Mouse (Mus musculus): ENCODE results near the gene Tmem51. TPM values are rescaled to one million over a fixed set of nuclear protein-coding genes. Genes with fewer than 3 reads are reported as not detected.

Gene Tmem51
- total and polyA plus RNA-seq, 3 experiments = not detected

- Histone ChIP-seq H3K27ac (ENCODE audit: control insufficient read depth, low read depth, low read length) (no peak overlapping the region), H3K9me3 (replicated peaks; ENCODE audit: insufficient read depth, low read length) (no peaks in the 10 kb centered on the region), H3K79me2 (ENCODE audit: control insufficient read depth, insufficient read depth, low read length, poor library complexity) (no peaks in the 10 kb centered on the region), H3K4me1 (ENCODE audit: control insufficient read depth in 1 of 2, insufficient read depth in 2 of 2, low read length in 2 of 2) (no peaks in the 10 kb centered on the region), H3K9ac (ENCODE audit: control insufficient read depth, low read depth, low read length, poor library complexity, severe bottlenecking) (no peak overlapping the region), H3K36me3 (ENCODE audit: control insufficient read depth in 1 of 2, insufficient read depth in 2 of 2, low read length in 2 of 2) (no peaks in the 10 kb centered on the region), H3K4me3 (ENCODE audit: control insufficient read depth in 1 of 2, insufficient read depth in 1 of 2, low read depth in 2 of 2, low read length in 2 of 2) (no peak overlapping the region), H3K27me3 (ENCODE audit: control insufficient read depth in 1 of 2, insufficient read depth in 2 of 2, low read length in 2 of 2) (no peaks in the 10 kb centered on the region)
- no peak for DNase-seq (ENCODE audit: low read depth, low spot score)
- no peak for TF ChIP-seq CTCF (IDR thresholded peaks at IDR 0.05 in 2 of 3, conservative IDR thresholded peaks at IDR 0.05 in 1 of 3; ENCODE audit: control insufficient read depth in 1 of 3, insufficient read depth in 1 of 3, low read depth in 2 of 3, low read length in 3 of 3, poor library complexity in 1 of 3, severe bottlenecking in 1 of 3)
- no peak for TF ChIP-seq BHLHE40 (IDR thresholded peaks at IDR 0.05; ENCODE audit: borderline replicate concordance, low read depth, low read length)
- TF ChIP-seq USF1 (IDR thresholded peaks at IDR 0.05; ENCODE audit: low read depth, low read length) = no peak
- no peak for TF ChIP-seq MEF2A (IDR thresholded peaks at IDR 0.05; ENCODE audit: extremely low read depth, insufficient replicate concordance, low read depth, low read length, poor library complexity, severe bottlenecking)
- no peak for TF ChIP-seq TAL1 (IDR thresholded peaks at IDR 0.05; ENCODE audit: low read length)
- no peak for TF ChIP-seq MAZ (IDR thresholded peaks at IDR 0.05; ENCODE audit: low read depth, low read length)
These were observed 28.5 kb downstream of the Tmem51 start for GRCm38 (mm10) chr4:142055600-142055999.

GRCm38 (mm10) chr4:142054580-142054979 lies 29.5 kb downstream of the Tmem51 start:
- no peak for DNase-seq (ENCODE audit: low read depth, low spot score)
- H3K9ac ChIP-seq (ENCODE audit: control insufficient read depth, low read depth, low read length, poor library complexity, severe bottlenecking) = no peak overlapping the region
- H3K27me3 ChIP-seq (ENCODE audit: control insufficient read depth in 1 of 2, insufficient read depth in 2 of 2, low read length in 2 of 2) = no peaks in the 10 kb centered on the region
- H3K79me2 ChIP-seq (ENCODE audit: control insufficient read depth, insufficient read depth, low read length, poor library complexity) = no peaks in the 10 kb centered on the region
- H3K36me3 ChIP-seq (ENCODE audit: control insufficient read depth in 1 of 2, insufficient read depth in 2 of 2, low read length in 2 of 2) = no peaks in the 10 kb centered on the region
- H3K27ac ChIP-seq (ENCODE audit: control insufficient read depth, low read depth, low read length) = no peak overlapping the region
- no peak overlapping the region for H3K4me3 ChIP-seq (ENCODE audit: control insufficient read depth in 1 of 2, insufficient read depth in 1 of 2, low read depth in 2 of 2, low read length in 2 of 2)
- no peaks in the 10 kb centered on the region for H3K4me1 ChIP-seq (ENCODE audit: control insufficient read depth in 1 of 2, insufficient read depth in 2 of 2, low read length in 2 of 2)
- no peaks in the 10 kb centered on the region for H3K9me3 ChIP-seq (replicated peaks; ENCODE audit: insufficient read depth, low read length)
- TF ChIP-seq MAZ (IDR thresholded peaks at IDR 0.05; ENCODE audit: low read depth, low read length) = no peak
- no peak for TF ChIP-seq ZC3H11A (IDR thresholded peaks at IDR 0.05; ENCODE audit: low read depth, low read length)
- no peak for TF ChIP-seq MAX (IDR thresholded peaks at IDR 0.05; ENCODE audit: low read length)
- TF ChIP-seq ZNF384 (IDR thresholded peaks at IDR 0.05; ENCODE audit: low read depth, low read length) = no peak
- no peak for TF ChIP-seq RAD21 (IDR thresholded peaks at IDR 0.05; ENCODE audit: low read depth, low read length)

- Histone ChIP-seq H3K4me3 (ENCODE audit: control insufficient read depth in 1 of 2, insufficient read depth in 1 of 2, low read depth in 2 of 2, low read length in 2 of 2) (no peak overlapping the region), H3K4me1 (ENCODE audit: control insufficient read depth in 1 of 2, insufficient read depth in 2 of 2, low read length in 2 of 2) (no peaks in the 10 kb centered on the region), H3K27me3 (ENCODE audit: control insufficient read depth in 1 of 2, insufficient read depth in 2 of 2, low read length in 2 of 2) (no peaks in the 10 kb centered on the region), H3K79me2 (ENCODE audit: control insufficient read depth, insufficient read depth, low read length, poor library complexity) (no peaks in the 10 kb centered on the region), H3K27ac (ENCODE audit: control insufficient read depth, low read depth, low read length) (no peak overlapping the region), H3K36me3 (ENCODE audit: control insufficient read depth in 1 of 2, insufficient read depth in 2 of 2, low read length in 2 of 2) (no peaks in the 10 kb centered on the region), H3K9ac (ENCODE audit: control insufficient read depth, low read depth, low read length, poor library complexity, severe bottlenecking) (no peak overlapping the region), H3K9me3 (replicated peaks; ENCODE audit: insufficient read depth, low read length) (no peaks in the 10 kb centered on the region)
- DNase-seq (ENCODE audit: low read depth, low spot score) = no peak
- TF ChIP-seq MYC (IDR thresholded peaks at IDR 0.05; ENCODE audit: low read depth, low read length) (no peak), TAL1 (IDR thresholded peaks at IDR 0.05; ENCODE audit: low read length) (no peak), POLR2AphosphoS5 (IDR thresholded peaks at IDR 0.05; ENCODE audit: borderline replicate concordance, low read depth, low read length) (no peak), RCOR1 (IDR thresholded peaks at IDR 0.05; ENCODE audit: low read depth, low read length) (no peak), NRF1 (IDR thresholded peaks at IDR 0.05; ENCODE audit: insufficient read depth, low read depth, low read length, poor library complexity, severe bottlenecking) (no peak), MXI1 (IDR thresholded peaks at IDR 0.05; ENCODE audit: low read depth, low read length) (no peak), CHD2 (IDR thresholded peaks at IDR 0.05; ENCODE audit: low read length) (no peak), SMC3 (IDR thresholded peaks at IDR 0.05; ENCODE audit: low read depth, low read length) (no peak), CHD1 (IDR thresholded peaks at IDR 0.05; ENCODE audit: low read depth, low read length) (no peak), HCFC1 (IDR thresholded peaks at IDR 0.05; ENCODE audit: low read depth, low read length) (no peak), E2F4 (IDR thresholded peaks at IDR 0.05; ENCODE audit: borderline replicate concordance, low read depth, low read length) (no peak), CTCF (IDR thresholded peaks at IDR 0.05 in 2 of 3, conservative IDR thresholded peaks at IDR 0.05 in 1 of 3; ENCODE audit: control insufficient read depth in 1 of 3, insufficient read depth in 1 of 3, low read depth in 2 of 3, low read length in 3 of 3, poor library complexity in 1 of 3, severe bottlenecking in 1 of 3) (no peak), USF2 (IDR thresholded peaks at IDR 0.05; ENCODE audit: borderline replicate concordance in 1 of 2, insufficient read depth in 1 of 2, low read depth in 1 of 2, low read length in 2 of 2) (no peak), BHLHE40 (IDR thresholded peaks at IDR 0.05; ENCODE audit: borderline replicate concordance, low read depth, low read length) (no peak), GABPA (IDR thresholded peaks at IDR 0.05; ENCODE audit: low read depth, low read length) (no peak), RAD21 (IDR thresholded peaks at IDR 0.05; ENCODE audit: low read depth, low read length) (no peak), POLR2AphosphoS2 (IDR thresholded peaks at IDR 0.05; ENCODE audit: low read length) (no peak)
These were observed 30.2 kb downstream of the Tmem51 start for GRCm38 (mm10) chr4:142053661-142054448.

Data from MEL (cell line).